Mouse (Mus musculus) lung, embryonic 14.5 days (tissue): ENCODE results near the gene Olfr566. TPM values are rescaled to one million over a fixed set of nuclear protein-coding genes. Genes with fewer than 3 reads are reported as not detected.

Experiments used
- ATAC-seq: fragments of 200-750 bp; cut with Nextera tagmentation; 2 replicates; pipeline ENCODE4 v1.8.0; 2017; ENCODE audit warnings: mild to moderate bottlenecking, moderate TSS enrichment, moderate library complexity; ENCODE audit not compliant: insufficient read depth
- DNase-seq: peaks from one replicate; pipeline ENCODE4 v3.0.0-alpha.2; 2015
- H3K27ac ChIP-seq: fragments of 300-500 bp; sonication (generic); 2 replicates; pipeline ENCODE4 v1.5.1; 2014; ENCODE audit warnings: low read depth, mild to moderate bottlenecking, moderate library complexity
- H3K27me3 ChIP-seq: fragments of 300-500 bp; sonication (generic); 2 replicates; pipeline ENCODE4 v1.6.1; 2014; ENCODE audit warnings: low read length, control low read depth; ENCODE audit not compliant: insufficient read depth
- H3K36me3 ChIP-seq: fragments of 300-500 bp; sonication (generic); 2 replicates; pipeline ENCODE4 v1.6.1; 2014; ENCODE audit warnings: control low read depth; ENCODE audit not compliant: insufficient read depth
- H3K4me1 ChIP-seq: fragments of 300-500 bp; sonication (generic); 2 replicates; pipeline ENCODE4 v1.6.1; 2014; ENCODE audit warnings: antibody characterized with exemption, control low read depth; ENCODE audit not compliant: insufficient read depth
- H3K4me2 ChIP-seq: fragments of 300-500 bp; sonication (generic); 2 replicates; pipeline ENCODE4 v1.6.1; 2014; ENCODE audit warnings: mild to moderate bottlenecking
- H3K4me3 ChIP-seq: fragments of 300-500 bp; sonication (generic); 2 replicates; pipeline ENCODE4 v1.5.1; 2014; ENCODE audit warnings: low read depth, low read length
- H3K9ac ChIP-seq: fragments of 300-500 bp; sonication (generic); 2 replicates; pipeline ENCODE4 v1.6.1; 2014
- H3K9me3 ChIP-seq: fragments of 300-500 bp; sonication (generic); 2 replicates; pipeline ENCODE4 v1.6.1; 2016; ENCODE audit warnings: low read depth, low read length, control low read depth
- CTCF ChIP-seq: IDR thresholded peaks from 2 replicates; pipeline ENCODE4 v1.5.1; 2016; ENCODE audit warnings: antibody characterized with exemption, low read depth
- WGBS: fragments of 180-500 bp; shearing (Covaris S2); extraction: QIAGEN DNeasy Blood & Tissue Kit; methylation state at CpG from one replicate; pipeline ENCODE4 v1.1.7; 2014; 5-methylcytosine and 5-hydroxymethylcytosine counted together
- polyA plus RNA-seq: library from polyadenylated mRNA; unstranded; fragments of >200 nt; fragmentation: Nextera tagmentation; extraction: Ambion mirVana; gene quantifications from 2 replicates; pipeline ENCODE4 v1.2.1, GENCODE M21; 2014

Gene Olfr566
- not detected in 2 replicates for polyA plus RNA-seq

DNA sequence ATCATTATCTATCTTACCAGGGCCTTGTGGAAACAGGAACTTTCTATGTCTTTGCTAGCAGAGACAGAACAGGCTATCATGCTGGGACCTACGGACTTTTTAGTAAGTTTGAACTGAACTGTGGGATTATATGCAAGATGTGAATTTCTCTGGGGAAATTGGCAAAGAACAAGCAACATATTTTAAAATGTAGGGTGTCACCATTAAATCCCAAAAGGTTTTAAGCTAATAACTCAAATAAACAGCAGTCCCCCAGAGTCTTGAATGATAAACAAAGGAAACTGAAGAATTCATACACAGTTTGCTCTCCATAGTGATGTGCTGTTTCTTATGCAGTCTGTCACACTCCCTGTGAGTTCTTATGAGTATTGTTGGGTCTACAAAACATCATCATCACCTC is at the start of gene Olfr566:
Gene Olfr566 (minus strand): TSS at position 101 of the 400 bp plus-strand sequence.
- no peak within 1 kb of the TSS for H3K4me2 ChIP-seq
- H3K9ac ChIP-seq: no peak within 1 kb of the TSS
- ATAC-seq (no peak), DNase-seq (no peak)
- 74% methylated on average over 1 of the region's 1 CpGs for WGBS
- TF ChIP-seq CTCF: no peak
- H3K36me3 ChIP-seq: no peaks in the 10 kb centered on the region
- no peak within 1 kb of the TSS for H3K4me3 ChIP-seq
- H3K4me1 ChIP-seq: no peaks in the 10 kb centered on the region
- no peak within 1 kb of the TSS for H3K27ac ChIP-seq
- no peaks in the 10 kb centered on the region for H3K9me3 ChIP-seq
- no peaks in the 10 kb centered on the region for H3K27me3 ChIP-seq

- H3K36me3 ChIP-seq: no peaks in the 10 kb centered on the region
- no peaks in the 10 kb centered on the region for H3K4me1 ChIP-seq
- DNase-seq (no peak), ATAC-seq (no peak)
- H3K4me2 ChIP-seq: no peak within 1 kb of the TSS
- TF ChIP-seq CTCF: no peak
- H3K9me3 ChIP-seq: no peaks in the 10 kb centered on the region
- no peak within 1 kb of the TSS for H3K9ac ChIP-seq
- H3K27me3 ChIP-seq: no peaks in the 10 kb centered on the region
- no peak within 1 kb of the TSS for H3K27ac ChIP-seq
- 62% methylated on average over 3 of the region's 3 CpGs for WGBS
- H3K4me3 ChIP-seq: no peak within 1 kb of the TSS
Observed at GRCm38 (mm10) chr7:102890782-102891181, 32.2 kb upstream of the Olfr566 start, which contains the start of gene Olfr569. Gene Olfr569 (minus strand): TSS chr7:102890882.

DNA sequence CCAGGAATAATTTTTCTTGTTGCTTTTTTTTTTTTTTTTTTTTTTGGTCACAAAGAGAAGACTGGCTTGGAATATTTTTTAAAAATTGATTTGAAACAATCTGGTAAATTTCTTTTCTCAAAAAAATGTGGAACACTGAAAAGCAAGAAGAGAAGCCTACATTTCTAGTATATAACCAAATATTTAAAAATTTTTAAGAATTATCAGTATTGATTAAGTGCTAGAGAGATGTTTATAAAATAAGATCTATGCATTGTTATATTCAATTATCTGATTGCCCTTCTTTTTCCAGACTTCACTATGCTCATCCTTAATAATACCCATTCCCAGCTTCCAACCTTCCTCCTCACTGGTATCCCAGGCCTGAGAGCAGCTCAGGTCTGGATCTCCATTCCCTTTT is 18.3 kb upstream of the Olfr566 start, which contains the start of gene Olfr568:
Gene Olfr568 (plus strand): TSS at position 301 of the 400 bp plus-strand sequence.
- ATAC-seq (no peak), DNase-seq (no peak)
- no peaks in the 10 kb centered on the region for H3K4me1 ChIP-seq
- H3K4me2 ChIP-seq: no peak within 1 kb of the TSS
- H3K9ac ChIP-seq: no peak within 1 kb of the TSS
- no peak within 1 kb of the TSS for H3K27ac ChIP-seq
- no peak within 1 kb of the TSS for H3K4me3 ChIP-seq
- no peaks in the 10 kb centered on the region for H3K27me3 ChIP-seq
- H3K9me3 ChIP-seq: no peaks in the 10 kb centered on the region
- no peaks in the 10 kb centered on the region for H3K36me3 ChIP-seq
- no peak for TF ChIP-seq CTCF

DNA sequence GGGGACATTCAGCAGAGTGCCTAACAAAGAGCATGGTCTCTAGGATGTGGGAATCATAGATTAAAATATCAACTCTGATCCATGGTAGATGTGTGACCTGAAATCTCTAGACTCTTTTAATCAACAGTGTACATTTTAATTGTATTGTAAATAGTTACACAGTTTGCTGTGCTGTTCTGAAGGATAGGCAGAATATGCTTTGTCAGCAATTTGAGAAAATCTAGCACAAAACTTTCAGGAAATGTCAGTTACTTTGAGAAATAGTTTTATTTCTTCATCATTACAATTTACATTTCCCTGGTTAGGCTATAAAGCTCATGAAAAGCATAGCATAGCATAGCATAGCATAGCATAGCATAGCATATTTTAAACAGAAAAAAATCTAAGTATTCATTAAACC is 2.8 kb downstream of the Olfr566 start:
- Histone ChIP-seq H3K4me3 (no peak overlapping the region), H3K4me1 (no peaks in the 10 kb centered on the region), H3K9ac (no peak overlapping the region), H3K27me3 (no peaks in the 10 kb centered on the region), H3K9me3 (no peaks in the 10 kb centered on the region), H3K27ac (no peak overlapping the region), H3K4me2 (no peak overlapping the region), H3K36me3 (no peaks in the 10 kb centered on the region)
- no peak for DNase-seq
- no peak for ATAC-seq
- TF ChIP-seq CTCF: no peak

Other genes with a start within 250 kb of the Olfr566 start
- gene Olfr553, start 240.5 kb downstream of the Olfr566 start, polyA plus RNA-seq: not detected in 2 replicates
- gene Olfr554, start 220.3 kb downstream of the Olfr566 start, polyA plus RNA-seq: not detected in 2 replicates
- not detected in 2 replicates for gene Olfr555, start 199.9 kb downstream of the Olfr566 start, polyA plus RNA-seq
- not detected in 2 replicates for gene Olfr556, start 193.9 kb downstream of the Olfr566 start, polyA plus RNA-seq
- gene Trim68, start 171.4 kb downstream of the Olfr566 start, polyA plus RNA-seq: 13.7 and 16.1 TPM in 2 replicates
- not detected in 2 replicates for gene Olfr557, start 162.9 kb downstream of the Olfr566 start, polyA plus RNA-seq
- 0.12 TPM in 1 of 2 replicates, not detected in the other for gene Olfr558, start 156.6 kb downstream of the Olfr566 start, polyA plus RNA-seq
- not detected in 2 replicates for gene Olfr33, start 139.7 kb downstream of the Olfr566 start, polyA plus RNA-seq
- gene Olfr559, start 131.3 kb downstream of the Olfr566 start, polyA plus RNA-seq: not detected in 2 replicates
- gene Olfr560, start 99.4 kb downstream of the Olfr566 start, polyA plus RNA-seq: not detected in 2 replicates
- 0.09 and 0.12 TPM in 2 replicates for gene Olfr78, start 99.3 kb downstream of the Olfr566 start, polyA plus RNA-seq
- gene Olfr561, start 87.5 kb downstream of the Olfr566 start, polyA plus RNA-seq: not detected in 2 replicates
- not detected in 2 replicates for gene Olfr564, start 55.3 kb downstream of the Olfr566 start, polyA plus RNA-seq
- not detected in 2 replicates for gene Olfr568, start 18.4 kb upstream of the Olfr566 start, polyA plus RNA-seq
- not detected in 2 replicates for gene Olfr569, start 32.1 kb upstream of the Olfr566 start, polyA plus RNA-seq
- not detected in 2 replicates for gene Olfr570, start 35.8 kb upstream of the Olfr566 start, polyA plus RNA-seq
- gene Olfr571, start 58.8 kb upstream of the Olfr566 start, polyA plus RNA-seq: not detected in 2 replicates
- not detected in 2 replicates for gene Olfr572, start 65.6 kb upstream of the Olfr566 start, polyA plus RNA-seq
- not detected in 2 replicates for gene Olfr573-ps1, start 83.8 kb upstream of the Olfr566 start, polyA plus RNA-seq
- not detected in 2 replicates for gene Olfr574, start 89.7 kb upstream of the Olfr566 start, polyA plus RNA-seq
- not detected in 2 replicates for gene Olfr575, start 100.0 kb upstream of the Olfr566 start, polyA plus RNA-seq
- not detected in 2 replicates for gene Olfr576, start 103.9 kb upstream of the Olfr566 start, polyA plus RNA-seq
- gene Olfr577, start 117.2 kb upstream of the Olfr566 start, polyA plus RNA-seq: not detected in 2 replicates
- gene Olfr578, start 130.6 kb upstream of the Olfr566 start, polyA plus RNA-seq: not detected in 2 replicates
- gene Olfr582, start 179.3 kb upstream of the Olfr566 start, polyA plus RNA-seq: not detected in 2 replicates
- gene Olfr583, start 192.5 kb upstream of the Olfr566 start, polyA plus RNA-seq: not detected in 2 replicates
- gene Olfr584, start 223.1 kb upstream of the Olfr566 start, polyA plus RNA-seq: not detected in 2 replicates
- not detected in 2 replicates for gene Olfr585, start 239.0 kb upstream of the Olfr566 start, polyA plus RNA-seq